Mouse (Mus musculus): ENCODE results near the gene Aplnr.

GRCm38 (mm10) chr2:85091325-85091724, 44.7 kb upstream of the Aplnr start:
- TF ChIP-seq CTCF (IDR thresholded peaks at IDR 0.05; ENCODE audit: control insufficient read depth, insufficient read depth, low read length) (no peak), POLR2A (IDR thresholded peaks at IDR 0.05; ENCODE audit: borderline replicate concordance, control insufficient read depth, low read depth, low read length) (no peak)

All from bone marrow, adult 2 months (tissue).